Mouse (Mus musculus) forebrain, embryonic 15.5 days (tissue): ENCODE results near the gene Reln. TPM values are rescaled to one million over a fixed set of nuclear protein-coding genes. Genes with fewer than 3 reads are reported as not detected.

Experiments used
- ATAC-seq: fragments of 200-750 bp; cut with Nextera tagmentation; replicated peaks from 2 replicates; pipeline ENCODE4 v1.8.0; 2017; ENCODE audit warnings: mild to moderate bottlenecking, moderate TSS enrichment, moderate library complexity
- H3K27ac ChIP-seq: fragments of 300-500 bp; sonication (generic); replicated peaks from 2 replicates; pipeline ENCODE4 v1.5.1; 2015; ENCODE audit warnings: mild to moderate bottlenecking, inconsistent platforms
- H3K27me3 ChIP-seq: fragments of 300-500 bp; sonication (generic); 2 replicates; pipeline ENCODE4 v1.6.1; 2015; ENCODE audit warnings: inconsistent platforms
- H3K36me3 ChIP-seq: fragments of 300-500 bp; sonication (generic); 2 replicates; pipeline ENCODE4 v1.6.1; 2015; ENCODE audit warnings: mild to moderate bottlenecking, inconsistent platforms
- H3K4me1 ChIP-seq: fragments of 300-500 bp; sonication (generic); 2 replicates; pipeline ENCODE4 v1.6.1; 2015; ENCODE audit warnings: inconsistent platforms
- H3K4me2 ChIP-seq: fragments of 300-500 bp; sonication (generic); replicated peaks from 2 replicates; pipeline ENCODE4 v1.6.1; 2015; ENCODE audit warnings: mild to moderate bottlenecking, inconsistent platforms
- H3K4me3 ChIP-seq: fragments of 300-500 bp; sonication (generic); 2 replicates; pipeline ENCODE4 v1.5.1; 2015; ENCODE audit warnings: mild to moderate bottlenecking, inconsistent platforms
- H3K9ac ChIP-seq: fragments of 300-500 bp; sonication (generic); replicated peaks from 2 replicates; pipeline ENCODE4 v1.6.1; 2015; ENCODE audit warnings: mild to moderate bottlenecking, inconsistent platforms
- H3K9me3 ChIP-seq: fragments of 300-500 bp; sonication (generic); 2 replicates; pipeline ENCODE4 v1.6.1; 2016; ENCODE audit warnings: inconsistent platforms
- WGBS: fragments of 180-500 bp; shearing (Covaris S2); methylation state at CpG from one replicate; pipeline ENCODE4 v1.1.7; 2015; ENCODE audit warnings: mixed read lengths; 5-methylcytosine and 5-hydroxymethylcytosine counted together
- polyA plus RNA-seq: library from polyadenylated mRNA; unstranded; fragments of >200 nt; fragmentation: Nextera tagmentation; extraction: Ambion mirVana; gene quantifications from 2 replicates; pipeline ENCODE4 v1.2.1, GENCODE M21; 2015

Gene Reln
- polyA plus RNA-seq: 46.7 and 47.6 TPM in 2 replicates

GRCm38 (mm10) chr5:22344556-22344975 is at the start of gene Reln:
Gene Reln, minus strand, starts transcription at chr5:22344702.
- peak within 1 kb of the TSS; percentile 77 for H3K27ac ChIP-seq
- peak within 1 kb of the TSS; percentile 73 for H3K9ac ChIP-seq
- H3K4me1 ChIP-seq: peaks cover 29% of the 10 kb centered on the region
- ATAC-seq: peak; percentile 85
- peak within 1 kb of the TSS; percentile 60 for H3K4me3 ChIP-seq
- WGBS: 0% methylated on average over 33 of the region's 68 CpGs
- peaks cover 38% of the 10 kb centered on the region for H3K27me3 ChIP-seq
- H3K36me3 ChIP-seq: no peaks in the 10 kb centered on the region
- H3K4me2 ChIP-seq: peak within 1 kb of the TSS; percentile 96
- no peaks in the 10 kb centered on the region for H3K9me3 ChIP-seq

- no peak for ATAC-seq
- Histone ChIP-seq H3K9ac (no peak overlapping the region), H3K27me3 (no peaks in the 10 kb centered on the region), H3K4me1 (no peaks in the 10 kb centered on the region), H3K27ac (no peak overlapping the region), H3K9me3 (no peaks in the 10 kb centered on the region), H3K4me3 (no peak overlapping the region), H3K36me3 (no peaks in the 10 kb centered on the region), H3K4me2 (no peak overlapping the region)
- WGBS: 89% methylated on average over 2 of the region's 2 CpGs
Observed at GRCm38 (mm10) chr5:22388502-22388901, 44.0 kb upstream of the Reln start.

DNA sequence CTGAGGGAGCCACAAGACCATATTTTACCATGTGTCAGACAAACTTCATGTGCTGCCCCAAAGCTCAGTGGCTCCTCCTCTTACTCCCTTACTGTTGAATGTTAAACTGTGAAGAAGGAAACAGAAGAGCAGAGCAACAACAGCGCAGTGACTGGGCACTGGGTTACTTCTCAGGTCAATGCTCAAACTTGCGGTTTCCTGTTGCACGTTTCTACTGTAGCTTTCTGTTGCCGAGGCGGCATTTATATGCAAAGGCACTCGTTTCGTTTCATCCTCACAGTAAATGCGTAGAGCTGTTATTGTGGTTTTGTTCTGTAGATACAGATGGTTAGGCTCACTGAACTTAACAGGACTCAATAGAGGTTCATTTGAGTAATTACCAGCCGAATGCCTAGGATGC is 16.0 kb upstream of the Reln start:
- WGBS: 51% methylated on average over 9 of the region's 9 CpGs

DNA sequence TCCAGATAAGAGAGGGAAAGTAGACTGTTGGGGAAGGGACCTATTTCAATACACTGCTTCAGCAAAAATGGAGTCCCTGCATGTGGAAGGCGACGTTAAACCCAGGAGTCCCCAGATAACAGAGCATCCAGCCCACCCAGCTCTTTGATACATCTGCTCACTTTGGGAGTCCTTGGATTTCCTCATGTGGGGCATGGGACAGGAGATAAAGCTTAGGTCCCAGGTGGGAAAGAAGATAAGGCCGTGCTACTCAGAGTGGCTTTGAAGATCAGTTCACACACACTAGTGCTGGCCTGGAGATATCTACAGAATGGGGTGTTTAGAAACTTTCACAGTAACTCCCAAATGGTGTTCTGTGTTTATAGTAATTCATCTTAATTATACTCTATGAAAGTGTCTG is 3.9 kb upstream of the Reln start:
- Histone ChIP-seq H3K4me2 (no peak overlapping the region), H3K9me3 (no peaks in the 10 kb centered on the region), H3K4me1 (peaks cover 26% of the 10 kb centered on the region), H3K36me3 (no peaks in the 10 kb centered on the region), H3K9ac (no peak overlapping the region), H3K27ac (no peak overlapping the region), H3K27me3 (peaks cover 26% of the 10 kb centered on the region), H3K4me3 (no peak overlapping the region)
- WGBS: 80% methylated on average over 3 of the region's 3 CpGs
- ATAC-seq: no peak

More for the DNA sequence above, 16.0 kb upstream of the Reln start:
- ATAC-seq: no peak
- Histone ChIP-seq H3K4me2 (no peak overlapping the region), H3K27ac (no peak overlapping the region), H3K9me3 (no peaks in the 10 kb centered on the region), H3K27me3 (no peaks in the 10 kb centered on the region), H3K4me3 (no peak overlapping the region), H3K36me3 (no peaks in the 10 kb centered on the region), H3K4me1 (0 out of 2 replicates have a peak, but pooled peaks cover 3% of the 10 kb centered on the region), H3K9ac (no peak overlapping the region)

DNA sequence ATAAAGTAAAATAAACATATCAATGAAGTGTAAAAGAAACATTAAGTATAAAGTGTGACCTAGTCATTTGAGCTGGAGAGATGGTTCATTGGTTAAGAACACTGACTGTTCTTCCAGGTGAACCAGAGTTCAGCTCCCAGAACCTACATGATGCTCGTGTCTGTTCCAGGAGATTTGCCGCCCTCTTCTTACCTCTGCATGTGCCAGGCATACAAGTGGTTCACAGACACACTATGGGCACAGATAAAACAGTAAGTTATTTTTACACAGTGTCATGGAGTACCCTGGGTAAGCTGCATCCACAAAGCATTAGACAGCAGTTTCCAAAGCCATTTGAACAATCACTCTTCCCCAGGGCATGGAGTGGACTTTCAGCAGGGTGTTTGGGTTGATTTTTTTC is 3.2 kb upstream of the Reln start:
- no peak overlapping the region for H3K4me3 ChIP-seq
- WGBS: 79% methylated on average over 2 of the region's 2 CpGs
- H3K27me3 ChIP-seq: peaks cover 31% of the 10 kb centered on the region
- no peaks in the 10 kb centered on the region for H3K9me3 ChIP-seq
- H3K4me1 ChIP-seq: peaks cover 29% of the 10 kb centered on the region
- no peak overlapping the region for H3K9ac ChIP-seq
- H3K27ac ChIP-seq: no peak overlapping the region
- H3K36me3 ChIP-seq: no peaks in the 10 kb centered on the region
- ATAC-seq: no peak
- no peak overlapping the region for H3K4me2 ChIP-seq

GRCm38 (mm10) chr5:22345894-22346635 is 1.6 kb upstream of the Reln start:
- ATAC-seq: no peak
- Histone ChIP-seq H3K9me3 (no peaks in the 10 kb centered on the region), H3K4me3 (peak overlapping the region; percentile 60), H3K27me3 (peaks cover 38% of the 10 kb centered on the region), H3K9ac (peak overlapping the region; percentile 73), H3K4me2 (peak overlapping the region; percentile 96), H3K4me1 (peaks cover 29% of the 10 kb centered on the region), H3K27ac (peak overlapping the region; percentile 77; the same call in 1 of the 2 replicates), H3K36me3 (no peaks in the 10 kb centered on the region)
- WGBS: 32% methylated on average over 14 of the region's 14 CpGs

DNA sequence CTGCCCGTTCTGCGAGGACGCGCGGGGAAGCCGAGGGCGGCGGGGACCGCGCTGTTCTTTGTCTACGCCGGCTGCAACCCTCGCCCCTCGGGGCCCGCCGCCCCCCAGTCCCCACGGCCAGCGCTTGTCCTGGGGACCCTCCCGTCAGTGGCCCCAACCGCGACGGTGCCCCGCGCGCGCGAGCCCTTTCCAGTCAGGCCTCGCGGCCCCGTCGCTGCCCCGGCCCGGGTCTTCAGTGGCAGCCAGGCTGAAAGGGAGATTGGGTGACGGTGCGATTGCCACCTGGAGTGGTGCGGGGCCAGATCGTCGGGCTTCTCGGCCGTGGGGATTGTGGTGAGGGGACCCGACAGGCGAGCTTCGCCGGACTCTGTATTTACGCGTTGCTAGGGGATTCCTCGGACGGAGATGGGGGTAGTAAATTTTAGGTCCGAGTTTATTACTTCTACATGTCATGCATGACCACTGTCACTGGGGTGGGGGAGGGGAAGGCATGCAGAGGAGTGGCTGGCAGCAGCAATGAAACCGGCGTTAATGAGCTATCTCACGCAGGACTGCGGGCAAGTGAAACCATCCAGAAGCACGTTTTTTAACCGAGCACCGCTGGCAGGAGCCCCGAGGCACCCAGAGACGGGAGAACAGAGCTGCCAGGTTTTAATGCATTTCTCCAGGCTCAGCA is 612 bp upstream of the Reln start:
- H3K4me1 ChIP-seq: peaks cover 29% of the 10 kb centered on the region
- H3K27me3 ChIP-seq: peaks cover 38% of the 10 kb centered on the region
- H3K36me3 ChIP-seq: no peaks in the 10 kb centered on the region
- H3K27ac ChIP-seq: peak overlapping the region; percentile 77
- peak overlapping the region; percentile 73 for H3K9ac ChIP-seq
- H3K9me3 ChIP-seq: no peaks in the 10 kb centered on the region
- peak; percentile 45 for ATAC-seq
- H3K4me2 ChIP-seq: peak overlapping the region; percentile 96
- WGBS: under 1% methylated on average over 58 of the region's 58 CpGs
- peak overlapping the region; percentile 60 for H3K4me3 ChIP-seq

- peak overlapping the region; percentile 35; the same call in 1 of the 2 replicates for H3K27ac ChIP-seq
- H3K4me2 ChIP-seq: peak overlapping the region; percentile 96
- H3K36me3 ChIP-seq: no peaks in the 10 kb centered on the region
- peaks cover 38% of the 10 kb centered on the region for H3K27me3 ChIP-seq
- WGBS: under 1% methylated on average over 58 of the region's 65 CpGs
- H3K4me1 ChIP-seq: peaks cover 29% of the 10 kb centered on the region
- H3K4me3 ChIP-seq: peak overlapping the region; percentile 60
- H3K9ac ChIP-seq: peak overlapping the region; percentile 73
- no peaks in the 10 kb centered on the region for H3K9me3 ChIP-seq
- peak; percentile 86 for ATAC-seq
Observed at GRCm38 (mm10) chr5:22343843-22344555, 503 bp downstream of the Reln start.

- Histone ChIP-seq H3K4me3 (peak overlapping the region; percentile 60), H3K9me3 (no peaks in the 10 kb centered on the region), H3K4me1 (peaks cover 29% of the 10 kb centered on the region), H3K9ac (peak overlapping the region; percentile 73; the same call in 1 of the 2 replicates), H3K36me3 (no peaks in the 10 kb centered on the region), H3K4me2 (peak overlapping the region; percentile 96), H3K27me3 (peaks cover 38% of the 10 kb centered on the region), H3K27ac (no peak overlapping the region)
- whole genome bisulfite sequencing: 2% methylated on average over 10 of the region's 10 CpGs
- no peak for ATAC-seq
Observed at GRCm38 (mm10) chr5:22343536-22343842, 1.0 kb downstream of the Reln start.

GRCm38 (mm10) chr5:22342461-22342860 is 2.0 kb downstream of the Reln start:
- H3K36me3 ChIP-seq: no peaks in the 10 kb centered on the region
- no peak for ATAC-seq
- peaks cover 29% of the 10 kb centered on the region for H3K4me1 ChIP-seq
- 73% methylated on average over 7 of the region's 7 CpGs for WGBS
- no peaks in the 10 kb centered on the region for H3K9me3 ChIP-seq
- no peak overlapping the region for H3K27ac ChIP-seq
- H3K9ac ChIP-seq: no peak overlapping the region
- peaks cover 38% of the 10 kb centered on the region for H3K27me3 ChIP-seq
- H3K4me2 ChIP-seq: peak overlapping the region; percentile 7
- H3K4me3 ChIP-seq: peak overlapping the region; percentile 2; the same call in 1 of the 2 replicates

DNA sequence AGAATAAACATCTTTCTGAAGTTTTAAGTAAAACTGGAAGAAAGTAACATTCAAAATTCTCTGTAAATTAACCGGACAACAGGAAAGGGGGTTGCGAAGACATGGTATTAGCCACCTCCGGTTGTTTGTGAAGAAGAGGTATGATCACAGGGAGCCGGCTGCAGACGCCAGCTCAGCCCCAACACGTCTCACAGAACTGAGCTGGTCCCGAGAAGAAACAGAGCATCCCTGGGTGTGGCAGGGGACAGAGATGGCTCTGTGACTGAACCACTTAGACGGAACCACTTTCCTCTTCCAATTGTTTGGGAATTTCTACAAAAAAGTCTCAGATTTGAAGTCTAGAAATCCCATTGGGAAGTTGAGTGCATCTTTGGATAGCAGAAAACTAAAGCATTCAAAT is 3.5 kb downstream of the Reln start:
- no peak overlapping the region for H3K9ac ChIP-seq
- no peak for ATAC-seq
- H3K27ac ChIP-seq: no peak overlapping the region
- peaks cover 28% of the 10 kb centered on the region for H3K27me3 ChIP-seq
- WGBS: 88% methylated on average over 8 of the region's 8 CpGs
- H3K4me3 ChIP-seq: no peak overlapping the region
- peaks cover 22% of the 10 kb centered on the region for H3K4me1 ChIP-seq
- H3K9me3 ChIP-seq: no peaks in the 10 kb centered on the region
- H3K4me2 ChIP-seq: no peak overlapping the region
- no peaks in the 10 kb centered on the region for H3K36me3 ChIP-seq

- Histone ChIP-seq H3K27ac (no peak overlapping the region), H3K27me3 (no peaks in the 10 kb centered on the region), H3K4me1 (no peaks in the 10 kb centered on the region), H3K9me3 (0 out of 2 replicates have a peak, but pooled peaks cover 7% of the 10 kb centered on the region), H3K4me3 (no peak overlapping the region), H3K4me2 (no peak overlapping the region), H3K36me3 (no peaks in the 10 kb centered on the region), H3K9ac (no peak overlapping the region)
- no peak for ATAC-seq
- whole genome bisulfite sequencing: 83% methylated on average over 3 of the region's 3 CpGs
Observed at GRCm38 (mm10) chr5:22335408-22335807, 9.1 kb downstream of the Reln start.
